In genomic region chr11:4134986-4135935, GRCm38 (mm10) we compare ENCODE assay signal across 1 mouse cellular context.
TF ChIP-seq lines count a peak whose summit lies in the region.

Rnf215 (plus strand) TSS chr11:4135202.

TF ChIP-seq in CH12.LX, 34 proteins besides CTCF, POLR2A, EP300 and RAD21 (continued from another document):
- TF ChIP-seq HCFC1 (IDR thresholded peaks at IDR 0.05; ENCODE audit: low read depth, low read length) = peak; percentile 64
- no peak for TF ChIP-seq PAX5 (IDR thresholded peaks at IDR 0.05; ENCODE audit: low read length)
- TF ChIP-seq ZKSCAN1 (IDR thresholded peaks at IDR 0.05; ENCODE audit: borderline replicate concordance, low read depth, low read length) = no peak
- peak; percentile 82 for TF ChIP-seq ZMIZ1 (IDR thresholded peaks at IDR 0.05; ENCODE audit: low read depth, low read length)
- TF ChIP-seq E2F4 (IDR thresholded peaks at IDR 0.05; ENCODE audit: insufficient replicate concordance, low read depth, low read length) = no peak
- TF ChIP-seq MXI1 (IDR thresholded peaks at IDR 0.05; ENCODE audit: low read depth, low read length) = peak; percentile 40; the same call in 1 of the 2 replicates
- TF ChIP-seq NELFE (IDR thresholded peaks at IDR 0.05; ENCODE audit: low read depth, low read length) = peak; percentile 92
- peak; percentile 96 for TF ChIP-seq UBTF (IDR thresholded peaks at IDR 0.05; ENCODE audit: low read depth, low read length)
